7 mouse cellular contexts compared by ENCODE assay signal in the genomic region with DNA sequence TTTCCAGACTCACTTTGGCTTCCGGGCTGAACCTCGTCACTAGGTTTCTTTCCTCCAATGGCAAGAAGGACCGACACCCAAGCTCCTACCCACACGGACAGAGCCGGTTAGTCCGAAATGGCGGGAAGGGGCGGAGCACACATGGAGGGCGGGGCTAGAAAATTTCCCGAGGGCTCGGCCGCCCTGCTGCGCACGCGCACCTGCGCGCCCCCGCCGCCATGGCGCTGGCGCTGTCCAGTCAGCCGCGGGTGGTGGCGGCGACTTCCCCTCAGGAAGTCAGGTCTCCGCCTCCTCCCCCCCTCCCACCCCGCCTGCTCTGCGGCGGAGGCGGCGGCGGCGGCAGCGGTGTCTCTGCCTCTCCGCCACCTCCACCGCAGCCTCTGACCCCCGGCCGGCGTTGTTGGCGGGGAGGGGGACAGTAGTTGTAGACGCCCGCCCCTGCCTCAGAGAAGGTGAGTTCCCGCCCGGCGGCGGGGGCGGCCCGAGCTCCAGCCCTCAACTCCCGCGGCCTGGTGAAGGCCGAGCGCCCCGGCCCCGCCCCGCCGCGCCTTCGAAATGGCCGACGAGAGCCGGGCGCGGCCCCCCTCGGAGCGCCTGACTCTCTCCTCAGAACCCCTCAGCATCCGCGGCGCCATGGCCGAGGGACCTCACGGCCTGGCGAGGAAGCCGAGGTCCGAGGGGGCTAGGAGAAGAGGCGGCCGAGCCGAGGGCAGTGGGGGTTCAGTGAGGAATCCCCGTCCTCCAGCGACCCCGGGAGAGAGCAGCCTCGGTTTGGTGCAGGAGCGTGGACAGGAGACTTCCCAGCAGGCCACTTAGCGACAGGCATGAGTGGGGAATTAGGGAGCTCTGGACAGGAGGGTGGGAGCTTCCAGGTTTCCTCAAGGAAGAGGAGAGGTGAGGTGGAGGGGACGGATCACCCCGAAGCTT. TPM values are rescaled to one million over a fixed set of nuclear protein-coding genes. Genes with fewer than 3 reads are reported as not detected.
DNase-seq lines count a peak whose midpoint lies in the region; ATAC-seq lines count a peak whose summit lies in the region.

A gene (plus strand): TSS at position 289 of the 927 bp plus-strand sequence.

- no peaks in the 10 kb centered on the region for H3K27me3 ChIP-seq in embryonic facial prominence, embryonic 12.5 days
- H3K27me3 ChIP-seq in limb, embryonic 11.5 days (ENCODE audit: control insufficient read depth, insufficient read depth, low read length), result no peaks in the 10 kb centered on the region
- no peaks in the 10 kb centered on the region for H3K27me3 ChIP-seq in midbrain, embryonic 14.5 days (ENCODE audit: control insufficient read depth, insufficient read depth, low read length)

- DNase-seq in adrenal gland, postnatal 25 days, result peak; percentile 98
- DNase-seq in heart, adult 11 months, result peak; percentile 100
- peak; percentile 98 for DNase-seq in kidney, adult 18-20 months
- DNase-seq in limb, embryonic 11.5 days (ENCODE audit: low spot score), result peak; percentile 96
- DNase-seq in midbrain, embryonic 14.5 days, result peak; percentile 98
- peak; percentile 97 to 98 for DNase-seq in spleen, adult 18-20 months

- peak within 1 kb of the TSS; percentile 92 for H3K4me3 ChIP-seq in embryonic facial prominence, embryonic 12.5 days
- peak within 1 kb of the TSS; percentile 69 for H3K4me3 ChIP-seq in limb, embryonic 11.5 days (ENCODE audit: low read depth, low read length)
- peak within 1 kb of the TSS; percentile 91 for H3K4me3 ChIP-seq in midbrain, embryonic 14.5 days (replicated peaks; ENCODE audit: low read depth, low read length)

- ATAC-seq in embryonic facial prominence, embryonic 12.5 days (ENCODE audit: insufficient number of reproducible peaks, insufficient read depth, low FRiP score, low TSS enrichment), result peak; percentile 92
- ATAC-seq in limb, embryonic 11.5 days (ENCODE audit: insufficient number of reproducible peaks, low FRiP score, low TSS enrichment, low read depth), result peak; percentile 93
- ATAC-seq in midbrain, embryonic 14.5 days (ENCODE audit: low FRiP score, low TSS enrichment), result peak; percentile 94

- H3K4me1 ChIP-seq in embryonic facial prominence, embryonic 12.5 days, result peaks cover 14% of the 10 kb centered on the region
- 0 out of 2 replicates have a peak, but pooled peaks cover 2% of the 10 kb centered on the region for H3K4me1 ChIP-seq in limb, embryonic 11.5 days (ENCODE audit: control insufficient read depth, insufficient read depth, low read length)
- H3K4me1 ChIP-seq in midbrain, embryonic 14.5 days (ENCODE audit: control insufficient read depth, insufficient read depth, low read length), result peaks cover 8% of the 10 kb centered on the region

- peak within 1 kb of the TSS; percentile 96 for H3K27ac ChIP-seq in embryonic facial prominence, embryonic 12.5 days
- H3K27ac ChIP-seq in limb, embryonic 11.5 days (replicated peaks; ENCODE audit: low read depth, low read length), result peak within 1 kb of the TSS; percentile 96
- peak within 1 kb of the TSS; percentile 96 for H3K27ac ChIP-seq in midbrain, embryonic 14.5 days (replicated peaks; ENCODE audit: low read depth, low read length)

- under 1% methylated on average over 71 of the region's 84 CpGs for WGBS in embryonic facial prominence, embryonic 12.5 days
- under 1% methylated on average over 61 of the region's 84 CpGs for WGBS in limb, embryonic 11.5 days
- WGBS in midbrain, embryonic 14.5 days, result under 1% methylated on average over 84 of the region's 84 CpGs

- H3K36me3 ChIP-seq in embryonic facial prominence, embryonic 12.5 days, result no peaks in the 10 kb centered on the region
- H3K36me3 ChIP-seq in limb, embryonic 11.5 days (ENCODE audit: control insufficient read depth, insufficient read depth, low read length), result no peaks in the 10 kb centered on the region
- H3K36me3 ChIP-seq in midbrain, embryonic 14.5 days (ENCODE audit: control insufficient read depth, insufficient read depth, low read length), result no peaks in the 10 kb centered on the region

- peak within 1 kb of the TSS; percentile 95 for H3K9ac ChIP-seq in embryonic facial prominence, embryonic 12.5 days
- peak within 1 kb of the TSS; percentile 94 for H3K9ac ChIP-seq in limb, embryonic 11.5 days (ENCODE audit: low read length)
- peak within 1 kb of the TSS; percentile 98 for H3K9ac ChIP-seq in midbrain, embryonic 14.5 days (replicated peaks; ENCODE audit: low read length)

- peak within 1 kb of the TSS; percentile 73 for H3K4me2 ChIP-seq in embryonic facial prominence, embryonic 12.5 days (replicated peaks)
- H3K4me2 ChIP-seq in limb, embryonic 11.5 days (ENCODE audit: low read depth, severe bottlenecking), result peak within 1 kb of the TSS; percentile 80
- peak within 1 kb of the TSS; percentile 69 for H3K4me2 ChIP-seq in midbrain, embryonic 14.5 days (ENCODE audit: low read length)

- no peaks in the 10 kb centered on the region for H3K9me3 ChIP-seq in embryonic facial prominence, embryonic 12.5 days
- H3K9me3 ChIP-seq in limb, embryonic 11.5 days (ENCODE audit: control insufficient read depth, low read length), result no peaks in the 10 kb centered on the region
- H3K9me3 ChIP-seq in midbrain, embryonic 14.5 days (ENCODE audit: control insufficient read depth, low read length), result no peaks in the 10 kb centered on the region

RNA-seq across cellular contexts. Expression of the gene that starts here (rescaled TPM):
- 74.3 and 76.3 TPM in 2 replicates for total RNA-seq in adrenal gland, postnatal 25 days (2021)
- polyA plus RNA-seq in embryonic facial prominence, embryonic 12.5 days (2016; fragmentation: Nextera tagmentation; extraction: Ambion mirVana), result 33.0 and 37.3 TPM in 2 replicates
- polyA plus RNA-seq in limb, embryonic 11.5 days (2014; fragmentation: Nextera tagmentation; extraction: Ambion mirVana), result 41.6 and 44.5 TPM in 2 replicates
- polyA plus RNA-seq in midbrain, embryonic 14.5 days (2014; fragmentation: Nextera tagmentation; extraction: Ambion mirVana), result 17.0 and 19.0 TPM in 2 replicates

Comparison
In these comparisons a context has a peak if more than half of its experiments do, and no peak if none do; other contexts are left out.
1. Peak in every context shown above with its lines: DNase-seq, ATAC-seq, H3K4me3 ChIP-seq and H3K27ac ChIP-seq.